Mouse (Mus musculus): Measurements from ENCODE around the gene Slc4a4. TPM values are rescaled to one million over a fixed set of nuclear protein-coding genes. Genes with fewer than 3 reads are reported as not detected.

The Slc4a4 gene
- total RNA-seq, 2 experiments from 2014 or later, result 16.6 to 22.0 TPM

- intact Hi-C loops (cut with DNase I), result no loop called here
- DNase-seq, result no peak
Measured at GRCm38 (mm10) chr5:88952757-88953577, 66.3 kb downstream of the Slc4a4 start.

- intact Hi-C loops (cut with DNase I), result no loop called here
- DNase-seq, result no peak
Measured at GRCm38 (mm10) chr5:88957735-88958134, 71.1 kb downstream of the Slc4a4 start.

GRCm38 (mm10) chr5:88958966-88959365 is 72.3 kb downstream of the Slc4a4 start:
- intact Hi-C loops (cut with DNase I), result no loop called here
- DNase-seq, result no peak

GRCm38 (mm10) chr5:88959412-88959811 is 72.8 kb downstream of the Slc4a4 start:
- DNase-seq, result no peak
- intact Hi-C loops (cut with DNase I), result no loop called here

- DNase-seq, result no peak
- intact Hi-C loops (cut with DNase I), result no loop called here
Measured at GRCm38 (mm10) chr5:88960342-88961105, 73.9 kb downstream of the Slc4a4 start.

GRCm38 (mm10) chr5:88961351-88961761 is 74.7 kb downstream of the Slc4a4 start:
- intact Hi-C loops (cut with DNase I), result no loop called here
- DNase-seq, result no peak

- intact Hi-C loops (cut with DNase I), result no loop called here
- DNase-seq, result no peak
Measured at GRCm38 (mm10) chr5:88964685-88965290, 78.2 kb downstream of the Slc4a4 start.

GRCm38 (mm10) chr5:88966507-88966906 is 79.9 kb downstream of the Slc4a4 start:
- intact Hi-C loops (cut with DNase I), result no loop called here
- no peak for DNase-seq

- intact Hi-C loops (cut with DNase I), result no loop called here
- DNase-seq, result no peak
Measured at GRCm38 (mm10) chr5:88968923-88969639, 82.5 kb downstream of the Slc4a4 start.

GRCm38 (mm10) chr5:88971554-88971953 is 84.9 kb downstream of the Slc4a4 start:
- intact Hi-C loops (cut with DNase I), result no loop called here

GRCm38 (mm10) chr5:88972277-88972676 is 85.7 kb downstream of the Slc4a4 start:
- DNase-seq, result no peak
- intact Hi-C loops (cut with DNase I), result no loop called here

More at GRCm38 (mm10) chr5:88971554-88971953, 84.9 kb downstream of the Slc4a4 start:
- DNase-seq, result no peak

- intact Hi-C loops (cut with DNase I), result no loop called here
- no peak for DNase-seq
Measured at GRCm38 (mm10) chr5:88973130-88973529, 86.5 kb downstream of the Slc4a4 start.

- no peak for DNase-seq
- intact Hi-C loops (cut with DNase I), result no loop called here
Measured at GRCm38 (mm10) chr5:88975694-88976093, 89.1 kb downstream of the Slc4a4 start.

GRCm38 (mm10) chr5:88976428-88976827 is 89.8 kb downstream of the Slc4a4 start:
- no peak for DNase-seq
- intact Hi-C loops (cut with DNase I), result no loop called here

- no peak for DNase-seq
- intact Hi-C loops (cut with DNase I), result no loop called here
Measured at GRCm38 (mm10) chr5:88980740-88981139, 94.1 kb downstream of the Slc4a4 start.

- DNase-seq, result no peak
- intact Hi-C loops (cut with DNase I), result no loop called here
Measured at GRCm38 (mm10) chr5:88981243-88982014, 94.8 kb downstream of the Slc4a4 start.

GRCm38 (mm10) chr5:88982040-88982736 is 95.6 kb downstream of the Slc4a4 start:
- intact Hi-C loops (cut with DNase I), result no loop called here
- DNase-seq, result no peak

- intact Hi-C loops (cut with DNase I), result no loop called here
- no peak for DNase-seq
Measured at GRCm38 (mm10) chr5:88983170-88983569, 96.6 kb downstream of the Slc4a4 start.

- intact Hi-C loops (cut with DNase I), result no loop called here
Measured at GRCm38 (mm10) chr5:88983652-88984051, 97.0 kb downstream of the Slc4a4 start.

More at GRCm38 (mm10) chr5:88983652-88984051, 97.0 kb downstream of the Slc4a4 start:
- DNase-seq, result no peak
